Mouse (Mus musculus) T-cell, adult 2 months (primary cell): ENCODE measurements around the gene Parg.
A peak's percentile ranks its signal among the peaks of the same experiment; 100 is the strongest.
"Not testable (repeated sequence)": the region's sequence is repeated elsewhere in the genome, so short reads cannot be mapped to it uniquely, and the experiment has no call there.

Source experiments
- DNase-seq: peaks from one replicate; pipeline ENCODE4 v3.0.0; 2022; ENCODE audit warnings: low spot score

The Parg gene

DNA sequence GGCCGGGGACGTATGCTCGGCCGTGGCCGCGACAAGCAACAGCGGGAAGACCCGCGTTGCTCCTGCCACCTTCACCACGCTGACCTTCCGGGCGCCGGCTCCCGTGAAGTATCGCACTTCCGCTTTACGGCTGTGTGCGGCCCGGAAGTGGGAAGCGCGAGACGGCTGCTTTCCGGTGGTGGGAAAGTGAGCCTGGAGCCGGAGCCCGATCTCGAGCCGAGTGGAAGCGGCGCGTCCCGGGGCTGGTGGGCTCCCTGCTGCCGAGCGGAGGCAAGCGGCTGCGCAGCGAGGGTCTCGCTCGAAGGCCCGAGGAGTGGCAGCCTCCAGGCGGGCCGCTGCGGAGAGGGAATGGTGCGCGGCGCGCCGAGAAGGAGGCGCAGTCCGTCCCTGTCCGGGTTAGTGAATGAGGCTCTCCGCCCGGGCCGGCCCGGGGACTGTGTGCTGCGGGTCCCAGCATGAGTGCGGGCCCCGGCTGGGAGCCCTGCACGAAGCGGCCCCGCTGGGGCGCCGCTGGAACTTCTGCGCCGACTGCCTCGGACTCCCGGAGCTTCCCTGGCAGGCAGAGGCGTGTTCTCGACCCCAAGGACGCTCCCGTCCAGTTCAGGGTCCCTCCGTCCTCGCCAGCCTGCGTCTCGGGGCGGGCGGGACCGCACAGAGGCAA is at the start of gene Parg, which contains the start of gene Timm23:
Parg (plus strand) TSS at position 159 of the 661 bp plus-strand sequence.
Timm23 (minus strand) TSS at position 108 of the 661 bp plus-strand sequence.
- DNase-seq = peak; percentile 86

DNA sequence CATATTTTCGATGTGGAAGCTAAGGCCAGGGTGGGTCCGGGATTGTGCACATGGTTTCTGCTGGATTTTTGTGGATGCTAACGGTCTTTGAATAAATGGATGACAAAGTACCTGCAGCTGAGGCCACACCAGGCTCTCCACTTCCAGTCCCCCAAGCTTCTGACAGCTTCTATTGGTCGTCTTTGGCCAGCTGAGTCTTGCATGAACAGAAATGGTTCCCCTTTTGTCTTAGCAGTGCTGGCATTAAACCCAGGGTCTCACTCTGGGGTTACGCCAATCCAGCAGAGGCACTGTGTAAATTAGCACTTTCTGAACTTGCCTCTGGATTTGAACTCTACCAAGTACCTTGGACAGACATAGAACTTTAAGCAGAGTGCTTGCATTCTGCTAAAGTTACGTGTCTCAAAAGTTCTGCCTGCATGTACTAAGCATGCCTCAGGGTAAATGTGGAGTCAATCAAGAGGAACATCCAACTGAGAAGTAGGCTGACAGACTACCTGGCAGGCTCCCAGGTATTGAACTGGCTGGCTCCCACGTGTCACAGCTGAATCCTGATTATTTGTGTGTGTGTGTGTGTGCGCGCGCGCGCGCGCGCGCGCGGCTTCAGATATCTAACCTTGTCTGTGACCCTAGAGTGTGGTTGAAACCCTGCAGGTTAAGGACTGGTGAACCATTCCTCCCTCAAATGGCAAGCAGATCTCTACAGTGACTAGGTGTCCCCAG is 49.3 kb upstream of the Parg start:
- DNase-seq = no peak

GRCm38 (mm10) chr14:32153156-32153555 is 48.6 kb upstream of the Parg start:
- no peak for DNase-seq

GRCm38 (mm10) chr14:32154758-32155157 is 47.0 kb upstream of the Parg start:
- no peak for DNase-seq

GRCm38 (mm10) chr14:32159150-32159670 is 42.5 kb upstream of the Parg start:
- peak; percentile 57 for DNase-seq

DNA sequence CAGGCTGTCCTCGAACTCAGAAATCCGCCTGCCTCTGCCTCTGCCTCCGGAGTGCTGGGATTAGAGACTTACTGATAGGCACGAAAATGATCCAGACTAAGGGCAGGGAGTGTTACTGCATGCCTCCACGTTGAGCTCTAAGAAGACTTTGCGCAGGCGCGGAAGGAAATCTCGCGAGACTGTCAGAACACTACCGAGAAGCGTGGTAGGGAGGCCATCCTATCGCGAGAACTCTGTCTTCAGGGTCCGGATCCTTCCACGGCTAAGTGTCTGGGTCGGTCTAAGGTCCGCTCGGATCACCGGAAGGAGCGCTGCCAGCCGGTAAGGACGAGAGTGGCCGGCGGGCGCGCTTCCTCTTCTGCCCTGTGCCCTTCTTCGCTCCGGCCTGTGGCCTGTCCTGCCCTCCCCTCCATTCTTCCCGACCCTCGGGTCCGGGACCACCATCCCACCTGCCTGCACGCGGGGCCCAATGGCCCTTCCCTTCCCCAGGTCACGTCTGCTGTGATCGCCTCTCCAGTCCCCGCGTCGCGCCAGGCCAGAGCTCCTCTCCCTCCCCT is 42.0 kb upstream of the Parg start, which contains the start of gene Ncoa4:
Ncoa4 (plus strand) TSS at position 176 of the 557 bp plus-strand sequence.
- peak; percentile 97 for DNase-seq

GRCm38 (mm10) chr14:32160563-32160962 is 41.2 kb upstream of the Parg start:
- DNase-seq = no peak

DNA sequence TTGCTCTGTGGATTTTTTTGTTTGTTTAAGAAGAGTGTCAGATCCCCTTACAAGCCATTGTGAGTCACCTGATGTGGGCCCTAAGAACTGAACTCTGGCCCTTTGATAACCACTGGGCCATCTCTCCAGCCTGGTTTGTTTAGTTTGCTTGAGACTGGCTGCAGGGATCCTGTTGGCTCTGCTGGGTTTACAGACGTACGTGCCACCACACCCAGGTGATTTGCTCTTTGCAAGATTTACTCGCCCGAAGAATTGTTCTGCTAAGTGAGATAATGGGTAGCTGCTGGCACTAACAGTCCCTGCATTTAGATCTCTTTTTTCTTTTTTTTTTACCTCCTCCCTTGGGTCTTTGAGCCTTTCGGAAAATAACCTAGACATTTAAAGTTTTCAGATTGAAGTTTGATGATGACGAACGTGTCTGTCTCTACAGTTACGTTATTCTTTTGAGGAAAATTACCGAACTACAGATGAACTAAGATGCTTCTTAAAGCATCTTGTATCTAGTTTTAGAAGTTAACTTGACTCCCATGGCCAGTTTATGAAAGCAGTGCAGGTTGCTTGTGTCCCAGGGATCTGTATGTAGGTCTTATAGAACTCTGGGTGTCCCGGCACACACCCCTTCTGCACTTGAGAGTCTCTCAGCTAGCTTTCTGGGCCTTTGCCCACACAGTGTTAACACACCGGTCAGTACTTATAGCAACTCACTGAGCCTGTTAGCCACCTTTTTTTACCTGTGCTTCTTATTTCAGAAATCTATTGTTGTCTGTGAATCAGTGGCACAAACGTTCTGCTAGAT is 40.5 kb upstream of the Parg start:
- no peak for DNase-seq

DNA sequence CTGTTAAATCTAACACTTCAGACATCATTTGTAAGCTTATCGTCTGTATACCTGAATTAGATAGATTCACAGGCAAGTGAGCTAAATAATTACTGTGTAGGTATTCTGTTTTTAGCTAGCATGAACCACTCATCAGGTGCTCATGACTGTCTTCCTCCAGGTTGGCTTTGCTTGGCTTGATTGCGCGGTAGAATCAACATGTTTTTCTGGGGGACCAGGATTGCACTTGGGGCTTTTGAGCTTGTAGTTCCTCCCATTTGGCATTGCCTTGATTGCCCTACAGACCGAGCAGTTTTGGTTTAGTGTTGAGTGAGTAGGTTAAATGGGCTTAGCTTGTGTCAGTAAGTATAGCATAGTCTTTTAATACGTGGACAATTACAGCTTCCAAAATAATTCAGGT is 39.5 kb upstream of the Parg start:
- no peak for DNase-seq

DNA sequence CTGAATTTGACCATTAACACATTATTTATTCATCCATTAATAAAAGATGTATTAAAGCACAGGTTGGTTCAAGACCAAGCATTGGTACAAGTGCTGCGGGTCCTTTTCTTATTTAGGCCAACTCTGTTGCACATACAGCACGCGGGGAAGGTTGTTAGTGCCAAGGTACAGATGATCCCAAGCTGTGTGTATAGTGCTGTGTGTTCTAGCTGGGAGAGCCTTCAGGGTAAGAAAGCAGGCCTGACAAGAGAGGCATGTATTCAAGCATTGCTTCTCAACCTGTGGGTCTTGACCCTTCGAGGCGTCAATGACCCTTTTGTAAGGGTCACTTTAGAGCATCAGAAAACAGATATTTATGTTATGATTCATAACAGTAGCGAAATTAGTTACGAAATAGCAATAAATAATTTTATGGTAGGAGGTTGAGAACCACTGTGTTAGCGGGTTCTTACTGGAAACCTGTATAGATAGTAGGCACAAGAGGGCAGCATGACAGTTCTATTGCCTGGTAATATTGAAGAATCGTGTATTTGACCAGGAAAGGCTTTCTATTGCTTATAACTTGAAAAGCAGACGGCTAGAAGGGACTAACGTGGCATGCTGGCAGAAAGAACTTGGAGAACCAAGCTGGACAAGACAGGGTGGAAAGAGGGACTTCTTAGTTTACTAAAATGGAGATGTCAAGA is 38.4 kb upstream of the Parg start:
- DNase-seq = no peak

GRCm38 (mm10) chr14:32164173-32165051 is 37.3 kb upstream of the Parg start:
- no peak for DNase-seq

DNA sequence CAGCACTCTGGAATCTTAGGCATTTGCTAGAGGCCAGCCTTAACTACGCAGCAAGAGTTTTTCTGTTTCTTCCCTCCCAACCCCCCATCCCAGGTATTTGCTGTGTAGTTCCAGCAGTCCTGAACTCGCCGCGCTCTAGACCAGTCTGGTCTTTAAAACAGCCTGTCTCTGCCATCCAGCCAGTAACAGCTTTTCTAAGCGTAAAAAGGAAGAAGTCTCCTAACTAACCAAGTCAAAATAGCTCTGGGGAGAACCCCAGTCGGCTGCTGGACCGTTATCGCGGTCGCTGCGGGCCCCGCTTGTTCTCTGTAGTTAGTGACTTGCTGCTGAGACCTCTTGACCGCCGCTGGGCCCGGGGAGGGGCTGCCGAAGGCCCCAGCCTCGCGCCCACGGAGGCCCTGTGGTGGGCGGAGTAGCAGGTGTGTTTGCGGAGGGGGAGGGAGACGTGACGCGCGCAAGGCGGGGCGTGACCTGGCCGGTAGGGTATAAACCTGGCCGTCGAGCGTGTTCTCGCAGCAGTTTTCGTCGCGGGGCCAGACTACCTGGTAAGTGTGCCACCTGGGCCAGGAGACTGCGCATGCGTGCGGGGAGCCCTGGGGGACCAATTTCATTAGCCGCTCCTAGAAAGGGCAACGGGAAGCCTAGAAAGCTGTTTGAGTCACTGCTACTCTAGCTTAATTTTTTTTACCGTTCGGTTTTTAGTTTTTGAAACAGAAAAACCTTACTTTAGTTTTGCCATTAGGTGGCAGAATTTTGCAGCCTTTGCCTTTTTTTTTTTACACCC is 36.3 kb upstream of the Parg start:
- DNase-seq = peak; percentile 88

DNA sequence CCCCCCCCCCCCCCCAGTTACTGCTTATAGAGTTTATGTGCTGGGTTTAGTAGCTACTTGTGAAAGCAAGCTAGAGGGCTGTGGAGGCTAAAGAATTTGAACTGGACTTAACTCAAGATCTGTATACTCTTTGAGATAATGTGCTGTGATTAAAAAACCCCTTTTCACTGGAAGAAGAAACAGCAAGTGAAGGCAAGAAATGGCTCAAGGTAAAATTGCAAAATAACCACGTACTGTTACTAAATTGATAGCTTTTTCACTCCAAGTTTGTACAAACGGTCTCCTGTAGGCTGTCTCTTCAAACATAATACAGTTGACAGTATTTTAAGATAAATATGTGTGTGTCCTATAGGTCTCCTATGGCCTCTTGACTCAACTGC is 35.7 kb upstream of the Parg start:
- no peak for DNase-seq

DNA sequence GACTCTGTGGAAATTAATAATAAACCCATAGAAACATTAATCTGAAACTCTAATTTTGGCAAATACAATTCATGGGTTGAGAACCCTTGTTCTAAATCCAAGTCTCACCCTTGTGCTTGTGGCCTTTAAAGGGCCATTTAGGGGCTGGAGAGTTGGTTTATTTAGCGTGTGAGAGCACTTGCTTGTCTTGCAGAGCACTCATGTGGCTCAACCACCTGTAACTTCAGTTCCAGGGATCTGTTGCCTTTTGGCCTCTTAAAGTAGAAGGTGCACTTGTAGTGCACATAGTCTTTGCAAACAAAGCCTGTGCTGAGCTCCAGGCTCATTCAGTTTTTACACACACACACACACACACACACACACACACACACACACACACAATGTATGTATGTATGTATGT is 34.9 kb upstream of the Parg start:
- DNase-seq = no peak

- DNase-seq = no peak
Observed at GRCm38 (mm10) chr14:32167326-32167725, 34.4 kb upstream of the Parg start.

DNA sequence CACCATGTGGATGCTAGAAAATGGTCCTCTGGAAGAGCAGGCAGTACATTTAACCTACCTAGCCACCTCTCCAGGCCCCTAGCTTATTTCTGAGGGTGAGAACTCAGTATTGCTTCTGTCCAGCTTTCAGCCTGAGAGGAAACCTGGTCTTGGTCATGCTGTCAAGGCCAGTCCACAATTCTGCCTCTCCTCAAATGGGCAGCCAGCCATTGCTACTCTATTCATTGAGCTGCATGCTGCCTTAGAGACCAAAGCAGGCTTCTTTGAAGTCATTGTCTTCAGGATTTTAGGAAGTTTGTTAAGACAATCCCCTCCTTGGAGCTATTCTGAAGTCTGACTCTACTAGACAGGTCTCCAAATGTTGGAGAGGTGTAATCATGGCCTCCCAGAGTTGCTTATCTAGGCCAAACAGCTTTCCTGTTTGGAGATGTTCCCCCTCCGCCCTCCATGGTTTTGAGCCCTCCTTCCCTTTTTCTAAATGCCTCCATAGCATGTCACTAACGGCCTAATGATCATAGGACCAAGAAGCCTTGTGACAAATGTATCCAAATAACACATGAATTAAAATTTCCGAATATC is 33.0 kb upstream of the Parg start:
- no peak for DNase-seq

GRCm38 (mm10) chr14:32170137-32170536 is 31.6 kb upstream of the Parg start:
- DNase-seq = no peak

DNA sequence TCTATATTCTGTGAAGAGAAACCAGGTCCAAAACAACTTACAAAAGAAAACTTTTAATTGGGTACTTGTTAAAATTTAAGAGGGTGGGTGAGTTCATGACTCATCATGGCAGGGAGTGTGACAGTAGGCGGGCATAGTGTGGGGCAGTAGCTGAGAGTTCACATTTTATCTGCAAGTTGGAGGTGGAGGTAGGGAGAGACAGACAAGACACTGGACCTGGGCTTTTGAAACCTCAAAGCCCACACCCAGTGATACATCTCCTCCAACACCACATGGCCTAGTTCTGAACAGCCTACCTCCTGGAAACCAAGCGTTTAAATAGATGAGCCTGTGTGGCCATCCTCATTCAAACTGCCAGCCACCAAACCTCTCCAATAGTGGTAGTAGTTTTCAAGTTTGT is 26.4 kb upstream of the Parg start:
- DNase-seq = no peak

DNA sequence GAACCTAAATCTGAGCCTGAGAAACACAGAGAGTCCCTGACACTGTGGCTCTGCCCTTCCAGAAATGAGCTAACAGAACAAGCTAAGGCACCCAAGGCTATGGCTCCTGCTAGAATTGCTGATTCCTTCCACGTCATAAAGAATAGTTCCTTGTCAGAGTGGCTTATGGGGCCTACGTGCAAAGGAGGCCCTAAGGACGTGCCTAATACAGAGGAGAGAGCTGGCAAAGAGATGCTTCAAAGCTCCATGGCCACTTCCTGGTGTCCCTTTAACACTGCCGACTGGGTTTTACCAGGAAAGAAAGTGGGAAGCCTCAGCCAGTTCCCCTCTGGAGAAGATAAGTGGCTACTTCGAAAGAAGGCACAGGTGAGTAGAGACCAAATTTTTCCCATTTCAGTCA is 25.2 kb upstream of the Parg start:
- DNase-seq = not testable (repeated sequence)
